Mouse (Mus musculus) small intestine, adult 2 months (tissue): ENCODE results near the gene Mnt.

Experiments
- CTCF ChIP-seq: fragments of 200-500 bp; IDR thresholded peaks from 2 replicates; pipeline ENCODE4 v1.5.1; 2012; ENCODE audit warnings: low read depth, mild to moderate bottlenecking, control low read depth, inconsistent platforms, low read length, moderate library complexity, mixed read lengths; ENCODE audit not compliant: insufficient replicate concordance, insufficient read length; ENCODE audit errors: extremely low read depth
- POLR2A ChIP-seq: fragments of 200-500 bp; IDR thresholded peaks from 2 replicates; pipeline ENCODE4 v1.6.1; 2012; ENCODE audit warnings: low read depth, mild to moderate bottlenecking, control low read depth, inconsistent platforms, low read length, moderate library complexity

DNA sequence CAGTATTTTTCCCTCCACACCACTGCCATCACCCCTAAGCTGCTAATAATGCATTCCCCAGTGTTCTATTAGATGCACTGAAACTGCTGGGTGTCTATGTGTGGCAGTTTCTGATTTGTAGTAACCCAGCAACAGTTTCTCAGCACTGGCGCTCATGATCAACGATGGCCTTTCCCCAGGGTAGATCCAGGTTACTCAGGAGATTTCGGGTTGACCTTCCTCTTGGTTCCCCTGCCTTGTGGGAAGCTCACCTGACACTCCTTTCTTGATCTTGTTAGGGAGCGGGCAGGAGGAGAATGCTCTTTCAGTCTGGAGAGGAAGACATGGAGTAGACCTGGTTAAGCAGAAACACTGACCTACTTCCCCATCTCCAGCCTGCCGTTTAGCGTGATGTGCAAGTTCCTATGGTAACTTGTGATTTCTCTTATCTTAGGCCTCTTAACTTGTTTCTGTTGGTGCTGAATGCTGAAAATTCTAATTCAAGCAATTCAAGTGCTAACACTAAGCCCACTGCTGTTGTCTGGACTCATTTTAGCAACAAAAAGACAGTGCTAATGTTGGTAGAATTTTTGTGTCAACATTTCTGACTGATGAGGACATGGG lies 22.4 kb upstream of the Mnt start:
- no peak for TF ChIP-seq CTCF
- no peak for TF ChIP-seq POLR2A
